ENCODE assay signal across 25 mouse cellular contexts in genomic region chr2:59227508-59228263, GRCm38 (mm10).
A peak's percentile ranks its signal among the peaks of the same experiment; 100 is the strongest.
DNase-seq lines count a peak whose midpoint lies in the region; ATAC-seq and TF ChIP-seq lines count a peak whose summit lies in the region.
"Had no signal": no experiment of that assay in that cellular context is flagged by ENCODE, and none has a peak within 500 bp of the region (broad histone marks: within the 10 kb centered on the region; RNA-seq: fewer than 3 reads in every experiment).

No protein-coding gene starts in this region.

- H3K79me2 ChIP-seq in heart, adult 2 months (replicated peaks; ENCODE audit: control insufficient read depth, insufficient read depth, low read length) = no peaks in the 10 kb centered on the region; the same call in none of the 2 replicates

- no peak for TF ChIP-seq EP300 in heart, adult 2 months (IDR thresholded peaks at IDR 0.05; ENCODE audit: insufficient read depth, low read depth, low read length)

- H3K9ac ChIP-seq in heart, adult 2 months (ENCODE audit: low read depth, low read length) = no peak overlapping the region
- H3K9ac ChIP-seq in liver, embryonic 15.5 days = no peak overlapping the region
- H3K9ac ChIP-seq in liver, embryonic 12.5 days = no peak overlapping the region
- H3K9ac ChIP-seq: heart, embryonic 12.5 days; hindbrain, embryonic 13.5 days; limb, embryonic 15.5 days; lung, embryonic 14.5 days had no signal

- peak; percentile 44; the same call in 1 of the 2 replicates for ATAC-seq in liver, embryonic 15.5 days (ENCODE audit: insufficient read depth)
- ATAC-seq in liver, embryonic 12.5 days = no peak
- ATAC-seq: forebrain, embryonic 16.5 days; intestine, embryonic 16.5 days; midbrain, embryonic 16.5 days had no signal

- TF ChIP-seq POLR2A in heart, adult 2 months (IDR thresholded peaks at IDR 0.05; ENCODE audit: insufficient read depth, low read depth, low read length) = no peak
- TF ChIP-seq POLR2A in cortical plate, adult 2 months (IDR thresholded peaks at IDR 0.05; ENCODE audit: extremely low read depth, insufficient read depth, low read length) = no peak

- H3K4me2 ChIP-seq in liver, embryonic 15.5 days = no peak overlapping the region
- no peak overlapping the region for H3K4me2 ChIP-seq in liver, embryonic 12.5 days
- H3K4me2 ChIP-seq: heart, embryonic 12.5 days; hindbrain, embryonic 13.5 days; limb, embryonic 15.5 days; lung, embryonic 14.5 days had no signal

- H3K27me3 ChIP-seq in heart, adult 2 months (ENCODE audit: control insufficient read depth, insufficient read depth, low read length) = no peaks in the 10 kb centered on the region
- H3K27me3 ChIP-seq in liver, embryonic 15.5 days = no peaks in the 10 kb centered on the region
- no peaks in the 10 kb centered on the region for H3K27me3 ChIP-seq in liver, embryonic 12.5 days (replicated peaks)
- H3K27me3 ChIP-seq: heart, embryonic 12.5 days; hindbrain, embryonic 13.5 days; limb, embryonic 15.5 days had no signal

- intact Hi-C loops in heart, adult 2 months (cut with DNase I) = loop anchor here (2.0 kb wide), 1 partner anchor 57 kb away; no protein-coding TSS in a partner anchor

- TF ChIP-seq CTCF in heart, adult 2 months (IDR thresholded peaks at IDR 0.05) = no peak
- TF ChIP-seq CTCF in cortical plate, adult 2 months (IDR thresholded peaks at IDR 0.05; ENCODE audit: extremely low read depth, insufficient read depth, low read length) = no peak

- H3K4me1 ChIP-seq in heart, adult 2 months (ENCODE audit: control insufficient read depth, insufficient read depth, low read length) = peaks cover 3% of the 10 kb centered on the region
- 0 out of 2 replicates have a peak, but pooled peaks cover 6% of the 10 kb centered on the region for H3K4me1 ChIP-seq in liver, embryonic 15.5 days (replicated peaks)
- H3K4me1 ChIP-seq in liver, embryonic 12.5 days = no peaks in the 10 kb centered on the region
- no peaks in the 10 kb centered on the region; the same call in none of the 2 replicates for H3K4me1 ChIP-seq in cortical plate, adult 2 months (ENCODE audit: control insufficient read depth, insufficient read depth, low read length)
- H3K4me1 ChIP-seq: hindbrain, embryonic 13.5 days; limb, embryonic 15.5 days had no signal

- H3K4me3 ChIP-seq in heart, adult 2 months = no peak overlapping the region
- no peak overlapping the region for H3K4me3 ChIP-seq in liver, embryonic 15.5 days (replicated peaks)
- H3K4me3 ChIP-seq in liver, embryonic 12.5 days = no peak overlapping the region
- H3K4me3 ChIP-seq in cortical plate, adult 2 months (ENCODE audit: insufficient read depth, low read length) = no peak overlapping the region
- H3K4me3 ChIP-seq: erythroblast, embryonic 14.5 days; heart, embryonic 12.5 days; hindbrain, embryonic 13.5 days; limb, embryonic 10.5 days; limb, embryonic 15.5 days had no signal

- peak overlapping the region; percentile 61 for H3K27ac ChIP-seq in heart, adult 2 months
- H3K27ac ChIP-seq in liver, embryonic 15.5 days (replicated peaks) = no peak overlapping the region
- H3K27ac ChIP-seq in liver, embryonic 12.5 days = no peak overlapping the region
- 0 out of 2 replicates have a peak overlapping the region, but pooled peaks have one; percentile 69 for H3K27ac ChIP-seq in cortical plate, adult 2 months (ENCODE audit: insufficient read depth, low read length)
- H3K27ac ChIP-seq: hindbrain, embryonic 13.5 days; limb, embryonic 10.5 days; limb, embryonic 15.5 days had no signal

- DNase-seq in heart, adult 2 months = no peak
- DNase-seq in heart, adult 18-20 months = no peak
- DNase-seq in ovary, postnatal 36 days (ENCODE audit: low spot score) = no peak
- no peak for DNase-seq in spleen, postnatal 10 days (ENCODE audit: low spot score in 2 of 2)
- DNase-seq: adrenal gland, adult 2 months; adrenal gland, postnatal 36 days; cerebellum, adult 18-20 months; cerebellum, postnatal 10 days; heart, postnatal 4 days; lung, embryonic 14.5 days; lung, postnatal 14 days; right cerebral cortex, adult 18-20 months; right cerebral cortex, postnatal 4 days; thymus, postnatal 14 days had no signal

- H3K9me3 ChIP-seq in liver, embryonic 15.5 days (replicated peaks) = no peaks in the 10 kb centered on the region
- H3K9me3 ChIP-seq in liver, embryonic 12.5 days (replicated peaks) = no peaks in the 10 kb centered on the region
- H3K9me3 ChIP-seq: heart, embryonic 12.5 days; hindbrain, embryonic 13.5 days; limb, embryonic 10.5 days; limb, embryonic 15.5 days had no signal

- 74% methylated on average over 8 of the region's 8 CpGs for WGBS in heart, adult 2 months
- 64% methylated on average over 8 of the region's 8 CpGs for WGBS in liver, embryonic 15.5 days (ENCODE audit: insufficient replicate concordance)
- WGBS in liver, embryonic 12.5 days (ENCODE audit: insufficient replicate concordance) = 70% methylated on average over 8 of the region's 8 CpGs

- H3K36me3 ChIP-seq in heart, adult 2 months (ENCODE audit: control insufficient read depth, insufficient read depth, low read length) = peaks cover 19% of the 10 kb centered on the region
- H3K36me3 ChIP-seq in liver, embryonic 15.5 days (replicated peaks) = no peaks in the 10 kb centered on the region
- 0 out of 2 replicates have a peak, but pooled peaks cover 6% of the 10 kb centered on the region for H3K36me3 ChIP-seq in liver, embryonic 12.5 days
- H3K36me3 ChIP-seq: limb, embryonic 15.5 days had no signal

Comparison
In these comparisons a context has a peak if more than half of its experiments do, and no peak if none do; other contexts are left out.
1. H3K27ac ChIP-seq: peak in heart, adult 2 months (single experiment) and cortical plate, adult 2 months (single experiment); none in liver, embryonic 15.5 days (single experiment) and liver, embryonic 12.5 days (single experiment).